Mouse (Mus musculus) embryonic facial prominence, embryonic 15.5 days (tissue): ENCODE measurements around the gene Slc8a3. TPM values are rescaled to one million over a fixed set of nuclear protein-coding genes. Genes with fewer than 3 reads are reported as not detected.

ENCODE experiments used
- ATAC-seq: fragments of 200-750 bp; cut with Nextera tagmentation; 2 replicates; pipeline ENCODE4 v1.8.0; 2017; ENCODE audit warnings: low read depth, moderate TSS enrichment; ENCODE audit not compliant: insufficient number of reproducible peaks, low FRiP score, low TSS enrichment
- H3K27ac ChIP-seq: fragments of 300-500 bp; sonication (generic); replicated peaks from 2 replicates; pipeline ENCODE4 v1.5.1; 2015; ENCODE audit warnings: mild to moderate bottlenecking, inconsistent platforms
- H3K27me3 ChIP-seq: fragments of 300-500 bp; sonication (generic); 2 replicates; pipeline ENCODE4 v1.6.1; 2015; ENCODE audit warnings: inconsistent platforms
- H3K36me3 ChIP-seq: fragments of 300-500 bp; sonication (generic); 2 replicates; pipeline ENCODE4 v1.6.1; 2015; ENCODE audit warnings: mild to moderate bottlenecking, inconsistent platforms
- H3K4me1 ChIP-seq: fragments of 300-500 bp; sonication (generic); 2 replicates; pipeline ENCODE4 v1.6.1; 2015; ENCODE audit warnings: inconsistent platforms
- H3K4me2 ChIP-seq: fragments of 300-500 bp; sonication (generic); replicated peaks from 2 replicates; pipeline ENCODE4 v1.6.1; 2015; ENCODE audit warnings: mild to moderate bottlenecking, inconsistent platforms
- H3K4me3 ChIP-seq: fragments of 300-500 bp; sonication (generic); replicated peaks from 2 replicates; pipeline ENCODE4 v1.5.1; 2015; ENCODE audit warnings: mild to moderate bottlenecking, inconsistent platforms
- H3K9ac ChIP-seq: fragments of 300-500 bp; sonication (generic); 2 replicates; pipeline ENCODE4 v1.6.1; 2015; ENCODE audit warnings: inconsistent platforms
- H3K9me3 ChIP-seq: fragments of 300-500 bp; sonication (generic); replicated peaks from 2 replicates; pipeline ENCODE4 v1.6.1; 2016; ENCODE audit warnings: inconsistent platforms
- whole genome bisulfite sequencing: fragments of 180-500 bp; shearing (Covaris S2); methylation state at CpG from one replicate; pipeline ENCODE4 v1.1.7; 2015; 5-methylcytosine and 5-hydroxymethylcytosine counted together
- polyA plus RNA-seq: library from polyadenylated mRNA; unstranded; fragments of >200 nt; fragmentation: Nextera tagmentation; extraction: Ambion mirVana; gene quantifications from 2 replicates; pipeline ENCODE4 v1.2.1, GENCODE M21; 2015

Gene Slc8a3
- polyA plus RNA-seq, 1 experiment from 2014 or later, result 6.7 TPM

DNA sequence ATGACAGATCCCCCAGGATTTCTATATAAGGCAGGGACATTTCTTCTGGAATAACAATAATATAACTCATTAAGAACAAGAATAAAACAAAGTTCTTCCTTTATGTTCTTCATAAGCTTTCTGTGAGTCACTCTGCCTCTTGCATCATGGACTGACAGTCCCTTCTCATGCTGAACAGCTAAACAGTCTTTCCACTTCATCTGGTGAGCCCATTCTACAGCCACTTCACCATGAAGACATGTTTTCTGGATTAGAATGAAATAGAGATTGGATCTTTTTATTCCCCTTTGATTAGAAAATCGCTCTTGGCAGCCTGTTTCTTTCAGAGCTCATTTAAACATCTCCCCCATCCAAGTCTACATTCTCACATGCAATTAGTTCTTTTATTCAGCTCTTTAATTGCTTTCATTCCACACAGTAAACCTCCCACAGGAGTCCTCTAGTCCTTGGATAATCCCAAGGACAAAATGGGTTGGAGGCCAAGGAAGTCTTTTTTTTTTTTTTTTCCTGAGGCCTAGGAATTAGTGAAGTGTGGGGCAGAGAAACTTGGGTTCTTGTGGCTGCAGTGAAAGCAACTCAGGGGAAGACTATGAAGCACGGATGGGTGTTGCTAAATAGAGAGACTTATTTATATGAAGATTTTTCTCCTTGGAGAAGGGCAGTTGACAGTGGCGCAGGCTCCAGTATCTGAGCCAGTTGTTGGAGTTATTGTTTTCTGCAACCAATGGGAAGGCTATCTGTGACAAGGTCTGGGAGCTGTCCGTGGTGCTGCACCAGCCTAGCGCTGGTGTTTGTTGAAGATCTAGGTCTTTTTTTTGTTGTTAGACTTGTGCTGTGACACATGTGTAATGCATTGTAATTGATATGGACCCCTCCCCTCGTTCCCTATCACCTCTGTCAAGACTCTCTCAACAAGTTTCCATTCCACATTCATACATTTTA lies 127.1 kb downstream of the Slc8a3 start:
- WGBS, result 20% methylated on average over 6 of the region's 6 CpGs
- H3K9ac ChIP-seq, result no peak overlapping the region

DNA sequence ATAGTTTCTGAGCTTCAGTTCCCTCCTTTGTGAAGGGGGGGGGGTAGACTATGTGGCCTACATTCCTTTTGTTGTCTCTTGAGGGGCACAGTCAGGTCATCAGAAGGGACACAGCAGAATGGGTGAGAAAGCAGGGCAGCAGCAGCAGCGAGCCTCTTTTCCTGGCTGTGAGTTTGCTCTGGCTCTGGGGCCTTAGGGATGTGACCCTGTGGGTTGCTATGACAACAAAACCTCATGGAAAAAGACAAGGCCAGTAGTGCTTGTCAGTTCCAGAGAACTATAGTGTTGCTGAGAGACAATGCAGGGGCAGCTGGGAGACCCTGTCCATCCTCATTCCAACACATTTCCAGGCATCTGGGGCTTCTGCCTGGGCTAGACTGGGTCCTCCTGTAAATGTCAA lies 129.8 kb downstream of the Slc8a3 start:
- ATAC-seq, result no peak
- no peak overlapping the region for H3K27ac ChIP-seq
- no peak overlapping the region for H3K4me3 ChIP-seq
- no peak overlapping the region for H3K4me2 ChIP-seq
- no peaks in the 10 kb centered on the region for H3K4me1 ChIP-seq
- H3K9ac ChIP-seq, result no peak overlapping the region
- no peaks in the 10 kb centered on the region for H3K9me3 ChIP-seq
- no peaks in the 10 kb centered on the region for H3K36me3 ChIP-seq
- H3K27me3 ChIP-seq, result no peaks in the 10 kb centered on the region
- WGBS, result 29% methylated on average over 1 of the region's 1 CpGs

More for the DNA sequence above, 127.1 kb downstream of the Slc8a3 start:
- no peak overlapping the region for H3K4me2 ChIP-seq
- no peaks in the 10 kb centered on the region for H3K36me3 ChIP-seq
- no peak overlapping the region for H3K27ac ChIP-seq
- H3K27me3 ChIP-seq, result no peaks in the 10 kb centered on the region
- ATAC-seq, result no peak
- H3K4me1 ChIP-seq, result no peaks in the 10 kb centered on the region
- H3K4me3 ChIP-seq, result no peak overlapping the region
- no peaks in the 10 kb centered on the region for H3K9me3 ChIP-seq

DNA sequence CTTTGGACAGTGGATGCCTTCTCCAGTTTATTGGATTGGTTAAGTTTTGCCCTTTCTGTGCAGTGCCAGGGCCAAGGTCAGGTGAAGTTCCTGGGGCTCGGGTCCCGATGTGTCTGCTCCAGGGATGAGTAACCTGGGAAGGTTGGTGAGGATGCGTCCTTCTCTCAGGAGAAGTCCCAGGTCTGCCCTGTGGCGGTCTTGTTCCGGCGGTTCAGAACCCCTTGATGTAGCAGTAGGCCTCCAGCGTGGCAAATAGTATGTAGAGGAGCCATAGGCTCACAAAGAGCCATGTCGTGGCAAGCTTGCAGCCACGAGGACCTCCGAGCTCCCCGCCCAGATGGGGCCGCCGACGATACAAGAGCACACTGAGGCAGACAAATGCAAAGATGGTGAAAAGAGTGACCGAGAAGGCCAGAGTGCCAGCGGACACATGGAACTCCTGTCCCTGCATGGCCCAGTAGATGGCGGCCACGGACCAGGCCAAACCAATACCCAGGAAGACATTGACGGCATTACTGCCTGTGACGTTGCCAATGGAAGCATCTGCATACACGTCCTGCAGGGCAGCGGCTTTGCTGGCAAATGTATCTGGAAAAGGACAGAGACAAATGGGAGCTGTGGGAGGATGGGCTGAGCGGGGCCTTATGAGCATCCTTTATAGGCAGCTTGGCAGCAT lies 133.6 kb downstream of the Slc8a3 start:
- 30% methylated on average over 23 of the region's 23 CpGs for WGBS
- Histone ChIP-seq H3K4me1 (no peaks in the 10 kb centered on the region), H3K4me2 (no peak overlapping the region), H3K4me3 (no peak overlapping the region), H3K9ac (no peak overlapping the region), H3K27me3 (no peaks in the 10 kb centered on the region), H3K27ac (no peak overlapping the region), H3K9me3 (no peaks in the 10 kb centered on the region), H3K36me3 (no peaks in the 10 kb centered on the region)
- no peak for ATAC-seq

DNA sequence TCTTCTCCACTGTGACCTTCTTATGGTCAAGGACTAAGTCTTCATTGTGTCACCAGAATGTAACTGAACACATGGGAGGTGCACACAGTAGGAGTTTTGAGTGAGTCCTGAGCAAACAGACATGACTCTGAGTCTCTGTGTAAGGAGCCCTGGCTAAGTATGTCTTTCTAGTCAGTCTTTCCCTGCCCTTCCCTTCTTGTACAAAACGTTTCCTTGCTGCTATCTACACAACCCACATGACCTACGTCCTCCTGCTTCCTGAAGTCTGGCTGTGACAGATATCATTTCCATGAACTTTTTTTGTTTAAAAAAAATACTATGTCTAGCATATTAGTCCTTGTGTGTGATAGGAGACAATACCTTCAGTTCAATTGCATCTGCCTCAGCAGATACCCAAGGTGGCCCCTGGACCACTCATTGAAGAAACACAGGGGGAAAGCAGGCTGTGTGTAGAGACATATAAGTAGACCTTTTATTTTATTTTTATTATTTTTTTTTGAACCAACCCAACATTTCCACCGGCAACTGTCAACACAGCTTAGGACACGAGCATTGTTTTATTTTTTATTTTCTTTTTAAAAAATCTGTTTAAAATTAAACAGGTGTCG lies 135.4 kb downstream of the Slc8a3 start:
- no peak for ATAC-seq
- no peak overlapping the region for H3K4me2 ChIP-seq
- H3K4me3 ChIP-seq, result no peak overlapping the region
- 56% methylated on average over 5 of the region's 5 CpGs for WGBS
- H3K9ac ChIP-seq, result no peak overlapping the region
- H3K36me3 ChIP-seq, result no peaks in the 10 kb centered on the region
- H3K27me3 ChIP-seq, result no peaks in the 10 kb centered on the region
- H3K4me1 ChIP-seq, result no peaks in the 10 kb centered on the region
- H3K9me3 ChIP-seq, result no peaks in the 10 kb centered on the region
- H3K27ac ChIP-seq, result no peak overlapping the region

DNA sequence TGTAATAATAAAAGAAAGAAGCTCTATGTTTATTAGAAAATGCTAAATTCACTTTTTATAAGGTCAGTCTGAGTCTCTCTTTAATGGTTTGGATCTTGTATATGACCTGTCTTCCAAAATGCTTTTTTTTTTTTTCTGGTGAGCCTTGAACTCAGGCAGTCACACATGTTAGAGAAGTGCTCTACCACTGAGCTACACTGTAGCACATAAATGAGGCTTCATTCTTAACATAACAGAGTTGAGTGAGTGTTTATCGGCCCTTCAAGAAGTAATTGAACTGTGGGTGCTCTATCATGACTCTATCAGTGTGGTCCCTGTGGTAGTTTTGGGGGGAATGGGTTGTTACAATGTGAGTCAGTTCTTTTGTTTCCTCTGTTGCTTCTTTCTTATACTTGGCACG lies 139.0 kb downstream of the Slc8a3 start:
- Histone ChIP-seq H3K9ac (no peak overlapping the region), H3K27me3 (no peaks in the 10 kb centered on the region), H3K4me1 (no peaks in the 10 kb centered on the region), H3K9me3 (no peaks in the 10 kb centered on the region), H3K36me3 (no peaks in the 10 kb centered on the region), H3K4me2 (no peak overlapping the region), H3K4me3 (no peak overlapping the region), H3K27ac (no peak overlapping the region)
- no peak for ATAC-seq
- WGBS, result 74% methylated on average over 2 of the region's 2 CpGs

DNA sequence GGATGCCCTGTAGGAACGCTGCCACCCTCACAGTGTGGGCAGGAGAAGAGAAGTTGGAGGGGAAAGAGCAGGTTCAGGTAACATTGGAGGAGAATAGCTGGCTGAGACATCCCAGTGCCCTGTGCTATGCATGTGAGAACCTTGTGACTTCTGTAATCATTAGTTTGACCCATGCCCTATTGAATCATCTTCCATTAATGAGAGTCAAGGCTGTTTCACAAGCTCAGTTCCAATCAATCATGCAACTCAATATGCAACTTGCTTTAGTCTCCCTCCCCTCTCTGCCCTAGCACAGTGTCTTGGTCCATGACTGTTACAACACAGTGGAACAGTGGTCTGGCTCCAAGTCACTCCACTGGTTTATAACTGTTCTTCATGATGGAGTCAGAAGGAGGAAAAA lies 143.3 kb downstream of the Slc8a3 start:
- no peak overlapping the region for H3K27ac ChIP-seq

DNA sequence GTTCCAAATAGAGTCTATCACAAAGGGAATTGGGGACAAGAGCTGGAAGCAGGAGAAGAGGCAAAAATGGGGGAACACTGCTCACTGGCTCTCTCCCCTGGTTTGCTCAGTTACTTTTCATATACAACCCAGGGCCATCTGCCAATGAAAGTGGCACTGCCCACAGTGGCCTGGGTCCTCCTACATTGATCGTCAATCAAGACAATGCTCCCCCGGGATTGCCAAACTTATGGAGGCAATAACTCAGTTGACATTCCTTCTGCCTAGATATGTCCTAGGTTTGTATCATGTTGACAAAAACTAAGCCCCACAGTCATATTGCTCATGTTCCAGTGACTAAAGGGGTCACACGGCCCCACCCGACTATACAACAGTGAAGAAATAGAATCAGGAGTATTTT lies 144.0 kb downstream of the Slc8a3 start:
- Histone ChIP-seq H3K4me3 (no peak overlapping the region), H3K27ac (no peak overlapping the region), H3K4me1 (no peaks in the 10 kb centered on the region), H3K4me2 (no peak overlapping the region), H3K27me3 (no peaks in the 10 kb centered on the region), H3K36me3 (no peaks in the 10 kb centered on the region), H3K9me3 (no peaks in the 10 kb centered on the region), H3K9ac (no peak overlapping the region)
- 90% methylated on average over 4 of the region's 4 CpGs for WGBS
- ATAC-seq, result no peak

More for the DNA sequence above, 143.3 kb downstream of the Slc8a3 start:
- Histone ChIP-seq H3K9me3 (no peaks in the 10 kb centered on the region), H3K4me2 (no peak overlapping the region), H3K27me3 (no peaks in the 10 kb centered on the region), H3K4me3 (no peak overlapping the region), H3K36me3 (no peaks in the 10 kb centered on the region), H3K4me1 (no peaks in the 10 kb centered on the region), H3K9ac (no peak overlapping the region)
- 75% methylated on average over 1 of the region's 1 CpGs for WGBS
- no peak for ATAC-seq

DNA sequence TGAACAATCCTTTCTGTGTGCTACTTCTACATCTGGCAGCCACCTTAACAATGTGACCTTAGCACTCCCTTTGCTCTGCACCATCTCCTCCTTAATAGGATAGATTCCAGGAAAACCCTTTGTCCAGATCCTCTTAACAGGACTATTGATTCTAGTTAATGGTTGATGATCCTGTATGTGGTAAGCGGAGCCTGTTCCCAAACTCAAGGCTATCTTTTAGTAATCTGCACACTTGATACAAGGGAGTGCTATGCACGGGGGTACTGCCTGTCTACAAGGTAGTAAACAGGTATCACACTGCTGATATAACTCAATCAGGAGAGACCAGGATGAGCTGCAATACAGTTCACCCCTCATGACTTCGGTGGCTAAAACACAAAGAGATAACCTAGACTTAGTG lies 144.6 kb downstream of the Slc8a3 start:
- no peak overlapping the region for H3K4me3 ChIP-seq
- no peak overlapping the region for H3K4me2 ChIP-seq
- H3K9ac ChIP-seq, result no peak overlapping the region
- WGBS, result 75% methylated on average over 3 of the region's 3 CpGs
- no peak overlapping the region for H3K27ac ChIP-seq
- no peaks in the 10 kb centered on the region for H3K9me3 ChIP-seq
- no peaks in the 10 kb centered on the region for H3K27me3 ChIP-seq
- H3K36me3 ChIP-seq, result no peaks in the 10 kb centered on the region
- H3K4me1 ChIP-seq, result no peaks in the 10 kb centered on the region
- ATAC-seq, result no peak

DNA sequence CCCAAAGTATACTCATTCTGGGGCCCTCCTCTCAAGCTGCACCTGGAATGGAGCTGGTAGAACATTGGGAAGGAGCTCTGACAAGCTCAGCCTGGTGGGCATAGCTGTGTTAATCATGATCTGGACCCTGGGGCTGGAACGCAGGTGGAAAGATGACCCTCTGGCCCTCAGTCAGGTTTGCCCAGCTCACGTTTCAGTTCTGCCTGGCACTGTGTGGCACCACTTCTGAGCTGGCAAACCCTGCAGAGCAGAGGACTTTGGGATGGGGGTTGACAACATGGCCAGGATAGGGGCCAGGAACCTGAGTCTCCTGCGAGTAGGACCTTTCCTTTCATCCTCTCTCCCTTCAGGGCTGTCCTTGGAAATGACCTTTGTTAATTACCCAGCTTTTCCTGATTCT lies 146.3 kb downstream of the Slc8a3 start:
- ATAC-seq, result no peak
- 71% methylated on average over 3 of the region's 3 CpGs for WGBS
- no peaks in the 10 kb centered on the region for H3K27me3 ChIP-seq
- no peaks in the 10 kb centered on the region for H3K36me3 ChIP-seq
- no peak overlapping the region for H3K27ac ChIP-seq
- no peaks in the 10 kb centered on the region for H3K4me1 ChIP-seq
- no peak overlapping the region for H3K9ac ChIP-seq
- no peak overlapping the region for H3K4me3 ChIP-seq
- no peak overlapping the region for H3K4me2 ChIP-seq
- no peaks in the 10 kb centered on the region for H3K9me3 ChIP-seq

DNA sequence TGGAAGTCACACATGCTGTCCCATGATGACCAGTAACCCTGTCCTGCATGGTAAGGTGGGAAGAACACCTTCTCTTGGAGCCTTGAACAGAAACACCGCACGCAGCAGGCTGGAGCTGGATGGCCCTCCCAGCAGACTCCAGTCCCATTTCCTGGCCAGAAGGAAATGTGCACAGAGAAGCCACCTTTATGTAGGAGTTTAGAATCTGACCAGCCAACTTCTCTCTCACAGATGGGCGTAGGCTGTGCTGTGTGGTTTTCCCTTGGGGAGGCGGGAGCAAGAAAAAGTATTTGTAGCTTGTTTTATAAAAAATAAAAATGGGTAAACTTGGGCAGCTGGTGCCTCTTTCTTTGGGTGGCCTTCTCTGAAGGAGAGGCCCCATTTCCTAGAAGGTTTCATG lies 146.9 kb downstream of the Slc8a3 start:
- WGBS, result 85% methylated on average over 4 of the region's 4 CpGs
- Histone ChIP-seq H3K4me1 (no peaks in the 10 kb centered on the region), H3K27me3 (no peaks in the 10 kb centered on the region), H3K4me3 (no peak overlapping the region), H3K27ac (no peak overlapping the region), H3K36me3 (no peaks in the 10 kb centered on the region), H3K9ac (no peak overlapping the region), H3K4me2 (no peak overlapping the region), H3K9me3 (no peaks in the 10 kb centered on the region)
- ATAC-seq, result no peak

DNA sequence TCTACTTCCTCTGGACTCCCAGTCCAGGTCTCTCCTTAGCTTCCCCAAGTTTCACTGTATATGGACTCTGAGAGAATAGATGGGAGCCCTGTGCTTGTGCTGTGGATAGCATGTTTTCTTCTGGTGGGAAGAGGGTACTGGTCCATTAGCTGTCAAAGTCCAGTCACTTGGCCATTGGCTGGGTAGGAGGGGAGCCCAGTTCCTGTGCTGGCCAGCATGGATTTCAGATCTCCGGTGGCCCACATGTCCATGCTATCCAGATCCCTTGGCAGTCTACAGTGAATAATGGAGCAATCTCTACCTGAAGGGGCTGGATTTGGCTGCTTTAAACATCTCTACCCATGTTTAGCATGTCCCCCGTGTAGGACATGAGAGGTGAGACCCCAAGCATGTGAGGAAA lies 148.0 kb downstream of the Slc8a3 start:
- Histone ChIP-seq H3K36me3 (no peaks in the 10 kb centered on the region), H3K27me3 (no peaks in the 10 kb centered on the region), H3K9me3 (no peaks in the 10 kb centered on the region), H3K4me3 (no peak overlapping the region), H3K4me1 (no peaks in the 10 kb centered on the region), H3K9ac (no peak overlapping the region), H3K27ac (no peak overlapping the region), H3K4me2 (no peak overlapping the region)
- 81% methylated on average over 2 of the region's 2 CpGs for WGBS
- ATAC-seq, result no peak; the same call in 1 of the 2 replicates
